Mouse (Mus musculus) G1E (cell line): ENCODE measurements around the gene Lamc2. TPM values are rescaled to one million over a fixed set of nuclear protein-coding genes. Genes with fewer than 3 reads are reported as not detected.

Source experiments
- ATAC-seq: 2 replicates; pipeline ENCODE4 v1.8.0; 2016; ENCODE audit warnings: mild to moderate bottlenecking; ENCODE audit not compliant: insufficient number of reproducible peaks, poor library complexity, low FRiP score, severe bottlenecking; ENCODE audit errors: extremely low read depth
- DNase-seq: peaks from one replicate; pipeline ENCODE4 v3.0.0; 2012; ENCODE audit warnings: low spot score
- H3K27me3 ChIP-seq: 2 replicates; pipeline ENCODE4 v1.6.1; 2012; ENCODE audit warnings: mild to moderate bottlenecking, low read length, inconsistent platforms; ENCODE audit not compliant: insufficient read depth
- H3K36me3 ChIP-seq: replicated peaks from 2 replicates; pipeline ENCODE3; 2012; ENCODE audit warnings: mild to moderate bottlenecking, inconsistent platforms
- H3K4me1 ChIP-seq: 2 replicates; pipeline ENCODE4 v1.6.1; 2012; ENCODE audit warnings: low read depth, low read length, inconsistent platforms, mixed read lengths; ENCODE audit not compliant: insufficient read depth
- H3K4me3 ChIP-seq: 2 replicates; pipeline ENCODE4 v1.5.1; 2012; ENCODE audit warnings: low read depth, mild to moderate bottlenecking, inconsistent platforms, low read length, moderate library complexity, mixed read lengths
- H3K9me3 ChIP-seq: replicated peaks from 2 replicates; pipeline ENCODE4 v1.6.1; 2012; ENCODE audit warnings: inconsistent platforms
- CTCF ChIP-seq: IDR thresholded peaks from 2 replicates; pipeline ENCODE4 v1.5.1; 2012; ENCODE audit warnings: low read depth, low read length, inconsistent platforms, mixed read lengths
- GATA1 ChIP-seq: IDR thresholded peaks from 2 replicates; pipeline ENCODE4 v1.6.1; 2012; ENCODE audit warnings: borderline replicate concordance, low read length, inconsistent platforms, mixed read lengths
- GATA2 ChIP-seq: IDR thresholded peaks from 2 replicates; pipeline ENCODE4 v1.6.1; 2012; ENCODE audit warnings: low read depth, low read length, inconsistent platforms, borderline replicate concordance
- POLR2AphosphoS5 ChIP-seq: IDR thresholded peaks from 2 replicates; pipeline ENCODE4 v1.6.1; 2012; ENCODE audit warnings: low read depth, low read length, inconsistent platforms; ENCODE audit not compliant: insufficient replicate concordance
- TAL1 ChIP-seq: conservative IDR thresholded peaks from 2 replicates; pipeline ENCODE4 v1.6.1; 2012; ENCODE audit warnings: low read depth, low read length, inconsistent platforms, mixed read lengths
- polyA plus RNA-seq: library from polyadenylated mRNA; stranded (reverse); fragments of >175 nt; gene quantifications from 2 replicates; pipeline ENCODE4 v1.2.3, GENCODE M21; 2012
- total RNA-seq, 2 experiments: library from RNA; stranded (forward) in 1 of 2; stranded (reverse) in 1 of 2; fragments of 200-1000 nt in 1 of 2; fragments of >200 nt in 1 of 2; fragmentation: Nextera tagmentation in 1 of 2; gene quantifications; 2 replicates each; pipeline ENCODE4 v1.2.3; 2014 to 2017

The Lamc2 gene
- total RNA-seq (2014; fragmentation: Nextera tagmentation), result not detected in 2 replicates
- 0.11 TPM in 1 of 2 replicates, not detected in the other for total RNA-seq (2017)
- polyA plus RNA-seq, result not detected in 2 replicates

GRCm38 (mm10) chr1:153185828-153186803 is at the start of gene Lamc2:
Lamc2 (minus strand) TSS chr1:153186447.
- ATAC-seq, result no peak
- H3K9me3 ChIP-seq, result no peaks in the 10 kb centered on the region
- peaks cover 35% of the 10 kb centered on the region for H3K27me3 ChIP-seq
- H3K4me1 ChIP-seq, result no peaks in the 10 kb centered on the region
- TF ChIP-seq CTCF (no peak), TAL1 (no peak), POLR2AphosphoS5 (no peak), GATA1 (no peak), GATA2 (no peak)
- no peak for DNase-seq
- H3K4me3 ChIP-seq, result no peak within 1 kb of the TSS
- no peaks in the 10 kb centered on the region for H3K36me3 ChIP-seq

DNA sequence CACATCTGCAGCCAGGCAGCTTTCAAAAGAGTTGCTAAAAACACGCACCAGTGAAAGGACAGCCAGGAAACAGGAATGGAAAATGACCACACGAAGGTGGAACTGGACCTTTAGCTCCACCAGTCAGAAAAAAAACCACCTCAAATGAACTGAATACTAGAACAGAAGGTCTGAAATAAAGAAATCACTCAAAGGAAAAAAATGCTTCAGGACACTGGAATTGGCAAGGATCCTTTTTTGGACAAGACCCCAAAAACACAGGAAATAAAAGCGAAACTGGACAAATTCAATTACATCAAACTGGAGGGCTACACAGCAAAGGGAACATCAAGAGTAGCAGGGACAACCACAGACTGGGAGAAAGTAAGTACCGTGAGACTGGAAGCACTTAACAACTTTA is 49.3 kb upstream of the Lamc2 start:
- DNase-seq (no peak), ATAC-seq (no peak)
- TF ChIP-seq CTCF (no peak), POLR2AphosphoS5 (no peak), TAL1 (no peak), GATA1 (no peak), GATA2 (no peak)
- Histone ChIP-seq H3K4me1 (0 out of 2 replicates have a peak, but pooled peaks cover 2% of the 10 kb centered on the region), H3K4me3 (no peak overlapping the region), H3K9me3 (no peaks in the 10 kb centered on the region), H3K36me3 (peaks cover 85% of the 10 kb centered on the region), H3K27me3 (no peaks in the 10 kb centered on the region)

DNA sequence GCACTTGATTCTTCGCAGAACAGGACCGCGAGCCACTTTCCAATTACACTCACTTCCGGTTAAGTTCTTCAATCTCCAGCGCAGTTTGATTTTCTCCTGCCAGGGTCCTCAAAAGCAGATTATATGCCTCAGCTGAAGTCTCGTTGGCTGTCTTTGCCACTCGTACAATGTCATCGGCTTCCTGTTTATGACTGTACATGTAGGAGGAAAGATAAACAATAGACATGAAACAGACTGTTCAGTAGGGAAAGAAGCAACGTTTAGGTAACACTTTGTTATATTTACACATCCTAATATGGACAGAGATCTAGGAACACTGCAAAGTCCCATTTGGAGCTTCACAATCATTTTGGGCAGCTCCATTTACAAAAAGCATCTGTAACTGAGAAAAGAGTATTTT is 45.4 kb upstream of the Lamc2 start:
- Histone ChIP-seq H3K27me3 (no peaks in the 10 kb centered on the region), H3K4me3 (no peak overlapping the region), H3K4me1 (0 out of 2 replicates have a peak, but pooled peaks cover under 1% of the 10 kb centered on the region), H3K36me3 (peaks cover 90% of the 10 kb centered on the region), H3K9me3 (no peaks in the 10 kb centered on the region)
- TF ChIP-seq POLR2AphosphoS5 (no peak), GATA2 (no peak), GATA1 (no peak), CTCF (no peak), TAL1 (no peak)
- ATAC-seq (no peak), DNase-seq (no peak)

DNA sequence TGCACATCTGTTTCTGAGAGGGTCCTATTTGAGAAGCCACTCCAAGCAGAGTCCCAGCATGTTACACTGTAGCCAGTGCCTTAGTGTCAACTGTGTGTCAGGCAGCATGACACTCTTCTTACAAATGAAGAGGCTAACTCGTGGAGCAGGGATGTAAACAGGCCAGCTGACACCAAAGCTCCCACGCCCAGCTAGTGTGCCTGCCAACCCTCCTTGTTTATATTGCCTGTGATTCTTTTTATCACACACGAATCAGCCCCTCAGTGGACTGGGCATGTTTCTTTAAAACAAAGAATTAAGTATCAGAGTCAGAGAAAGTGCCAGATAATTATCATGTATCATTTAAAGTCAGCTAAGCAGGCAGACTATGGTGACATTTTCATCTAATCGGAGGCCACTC is 41.7 kb upstream of the Lamc2 start:
- Histone ChIP-seq H3K9me3 (no peaks in the 10 kb centered on the region), H3K4me1 (no peaks in the 10 kb centered on the region), H3K27me3 (no peaks in the 10 kb centered on the region), H3K4me3 (no peak overlapping the region), H3K36me3 (peaks cover 94% of the 10 kb centered on the region)
- DNase-seq, result no peak
- no peak for TF ChIP-seq TAL1
- no peak for TF ChIP-seq POLR2AphosphoS5
- TF ChIP-seq CTCF, result no peak
- no peak for TF ChIP-seq GATA2
- TF ChIP-seq GATA1, result no peak
- ATAC-seq, result no peak

DNA sequence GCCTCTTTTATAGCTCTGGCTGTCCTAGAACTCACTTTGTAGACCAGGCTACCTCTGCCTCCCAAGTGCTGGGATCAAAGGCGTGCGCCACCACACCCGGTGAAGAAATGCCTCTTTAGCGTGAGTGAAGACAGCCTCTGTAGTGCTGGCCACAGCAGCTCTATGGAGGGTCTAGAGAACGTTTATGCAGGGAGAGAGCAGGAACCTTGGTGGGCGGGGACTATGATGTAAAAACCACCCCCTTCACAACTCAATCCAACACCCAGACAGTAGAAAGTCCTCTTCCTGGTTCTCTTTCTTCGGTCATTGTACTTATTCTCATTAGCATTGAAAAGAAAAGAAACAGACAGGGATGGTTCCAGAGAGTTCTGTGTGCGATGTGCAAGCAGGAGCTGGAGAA is 40.8 kb upstream of the Lamc2 start:
- no peak overlapping the region for H3K4me3 ChIP-seq
- ATAC-seq, result no peak
- H3K36me3 ChIP-seq, result peaks cover 96% of the 10 kb centered on the region
- no peak for TF ChIP-seq TAL1
- no peak for TF ChIP-seq POLR2AphosphoS5
- no peak for TF ChIP-seq GATA1
- TF ChIP-seq GATA2, result no peak
- no peak for TF ChIP-seq CTCF
- DNase-seq, result no peak
- no peaks in the 10 kb centered on the region for H3K27me3 ChIP-seq
- H3K9me3 ChIP-seq, result no peaks in the 10 kb centered on the region
- no peaks in the 10 kb centered on the region for H3K4me1 ChIP-seq

GRCm38 (mm10) chr1:153225786-153226725 is 39.8 kb upstream of the Lamc2 start:
- no peak overlapping the region for H3K4me3 ChIP-seq
- H3K27me3 ChIP-seq, result no peaks in the 10 kb centered on the region
- no peaks in the 10 kb centered on the region for H3K4me1 ChIP-seq
- ATAC-seq, result no peak
- TF ChIP-seq TAL1, result no peak
- H3K9me3 ChIP-seq, result no peaks in the 10 kb centered on the region
- peaks cover 96% of the 10 kb centered on the region for H3K36me3 ChIP-seq
- DNase-seq, result no peak
